Mouse (Mus musculus) kidney, embryonic 16.5 days (tissue): Measurements from ENCODE around the gene Haao. TPM values are rescaled to one million over a fixed set of nuclear protein-coding genes. Genes with fewer than 3 reads are reported as not detected.
"Not testable (repeated sequence)": the region's sequence is repeated elsewhere in the genome, so short reads cannot be mapped to it uniquely, and the experiment has no call there.

Experiments
- ATAC-seq: fragments of 200-750 bp; cut with Nextera tagmentation; 2 replicates; pipeline ENCODE4 v1.8.0; 2017; ENCODE audit warnings: moderate TSS enrichment; ENCODE audit not compliant: low FRiP score, low TSS enrichment
- H3K27ac ChIP-seq: fragments of 300-500 bp; sonication (generic); 2 replicates; pipeline ENCODE4 v1.5.1; 2014; ENCODE audit warnings: low read length
- H3K27me3 ChIP-seq: fragments of 300-500 bp; sonication (generic); 2 replicates; pipeline ENCODE4 v1.6.1; 2014; ENCODE audit warnings: low read length, control low read depth, mixed read lengths; ENCODE audit not compliant: insufficient read depth
- H3K36me3 ChIP-seq: fragments of 300-500 bp; sonication (generic); 2 replicates; pipeline ENCODE4 v1.6.1; 2014; ENCODE audit warnings: low read length, control low read depth, mixed read lengths; ENCODE audit not compliant: insufficient read depth
- H3K4me1 ChIP-seq: fragments of 300-500 bp; sonication (generic); 2 replicates; pipeline ENCODE4 v1.6.1; 2014; ENCODE audit warnings: low read length, control low read depth, mixed read lengths; ENCODE audit not compliant: insufficient read depth
- H3K4me2 ChIP-seq: fragments of 300-500 bp; sonication (generic); replicated peaks from 2 replicates; pipeline ENCODE4 v1.6.1; 2014; ENCODE audit warnings: low read depth, low read length
- H3K4me3 ChIP-seq: fragments of 300-500 bp; sonication (generic); 2 replicates; pipeline ENCODE4 v1.5.1; 2014; ENCODE audit warnings: mild to moderate bottlenecking, low read length
- H3K9ac ChIP-seq: fragments of 300-500 bp; sonication (generic); replicated peaks from 2 replicates; pipeline ENCODE4 v1.6.1; 2014; ENCODE audit warnings: low read length
- H3K9me3 ChIP-seq: fragments of 300-500 bp; sonication (generic); 2 replicates; pipeline ENCODE4 v1.6.1; 2016; ENCODE audit warnings: low read length, control low read depth
- WGBS: fragments of 180-500 bp; shearing (Covaris S2); extraction: QIAGEN DNeasy Blood & Tissue Kit; methylation state at CpG from one replicate; pipeline ENCODE4 v1.1.7; 2014; 5-methylcytosine and 5-hydroxymethylcytosine counted together
- polyA plus RNA-seq: library from polyadenylated mRNA; unstranded; fragments of >200 nt; fragmentation: Nextera tagmentation; extraction: Ambion mirVana; gene quantifications from 2 replicates; pipeline ENCODE4 v1.2.1, GENCODE M21; 2015

The Haao gene
- polyA plus RNA-seq, 1 experiment from 2014 or later = 3.4 TPM

DNA sequence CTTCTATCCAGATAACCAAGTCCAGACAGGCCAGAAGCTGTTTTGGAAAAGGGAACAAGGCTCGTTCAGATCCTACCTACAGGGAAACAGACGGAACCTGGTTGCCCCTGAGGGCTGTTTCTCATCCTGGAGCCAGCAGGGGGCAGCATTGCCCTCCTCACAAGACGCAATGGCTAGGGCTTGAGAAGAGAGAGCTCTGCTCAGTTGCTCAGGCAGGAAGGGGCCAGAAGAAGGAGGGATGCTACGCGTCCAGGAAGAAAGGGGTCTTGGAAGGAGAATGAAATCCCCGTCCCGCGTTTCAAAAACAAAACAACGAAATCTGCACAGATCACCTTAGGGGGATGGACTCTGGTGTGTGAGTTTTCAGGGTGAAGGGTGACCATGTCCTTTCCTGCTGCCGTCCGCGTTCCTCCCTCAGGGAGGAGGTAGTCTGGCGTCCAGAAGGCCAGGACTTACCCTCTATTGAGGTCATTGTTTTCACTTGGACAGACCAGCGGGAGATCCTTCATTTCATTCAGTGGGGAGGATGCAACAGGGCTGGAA lies 25.1 kb upstream of the Haao start:
- ATAC-seq = peak; percentile 74; the same call in 1 of the 2 replicates
- peak overlapping the region; percentile 40 for H3K4me2 ChIP-seq
- no peak overlapping the region for H3K9ac ChIP-seq
- 12% methylated on average over 14 of the region's 14 CpGs for WGBS
- no peak overlapping the region; the same call in 1 of the 2 replicates for H3K27ac ChIP-seq
- peaks cover 7% of the 10 kb centered on the region; the same call in 1 of the 2 replicates for H3K4me1 ChIP-seq
- no peaks in the 10 kb centered on the region for H3K36me3 ChIP-seq
- no peak overlapping the region for H3K4me3 ChIP-seq
- H3K27me3 ChIP-seq = no peaks in the 10 kb centered on the region
- H3K9me3 ChIP-seq = peaks cover 6% of the 10 kb centered on the region; the same call in 1 of the 2 replicates

DNA sequence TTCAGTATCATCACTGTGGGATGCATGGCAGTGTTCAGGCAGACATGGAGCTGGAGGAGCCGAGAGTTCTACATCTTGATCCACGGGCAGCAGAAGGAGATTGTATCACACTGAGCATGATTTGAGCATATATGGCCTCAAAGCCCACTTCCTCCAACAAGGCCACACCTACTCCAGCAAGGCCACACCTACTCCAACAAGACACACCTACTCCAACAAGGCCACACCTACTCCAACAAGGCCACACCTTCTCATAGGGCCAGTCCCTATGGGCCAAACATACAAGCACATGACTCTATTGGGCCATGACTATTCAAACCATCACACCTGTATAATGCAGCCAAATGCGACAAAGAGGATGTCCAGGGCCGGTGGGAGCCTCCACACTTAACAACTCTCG lies 23.6 kb upstream of the Haao start:
- ATAC-seq = no peak
- peaks cover 7% of the 10 kb centered on the region; the same call in 1 of the 2 replicates for H3K4me1 ChIP-seq
- H3K27me3 ChIP-seq = no peaks in the 10 kb centered on the region
- H3K9me3 ChIP-seq = no peaks in the 10 kb centered on the region; the same call in 1 of the 2 replicates
- H3K4me2 ChIP-seq = no peak overlapping the region
- no peaks in the 10 kb centered on the region for H3K36me3 ChIP-seq
- H3K27ac ChIP-seq = no peak overlapping the region
- H3K4me3 ChIP-seq = no peak overlapping the region
- whole genome bisulfite sequencing = 88% methylated on average over 5 of the region's 5 CpGs
- H3K9ac ChIP-seq = no peak overlapping the region

DNA sequence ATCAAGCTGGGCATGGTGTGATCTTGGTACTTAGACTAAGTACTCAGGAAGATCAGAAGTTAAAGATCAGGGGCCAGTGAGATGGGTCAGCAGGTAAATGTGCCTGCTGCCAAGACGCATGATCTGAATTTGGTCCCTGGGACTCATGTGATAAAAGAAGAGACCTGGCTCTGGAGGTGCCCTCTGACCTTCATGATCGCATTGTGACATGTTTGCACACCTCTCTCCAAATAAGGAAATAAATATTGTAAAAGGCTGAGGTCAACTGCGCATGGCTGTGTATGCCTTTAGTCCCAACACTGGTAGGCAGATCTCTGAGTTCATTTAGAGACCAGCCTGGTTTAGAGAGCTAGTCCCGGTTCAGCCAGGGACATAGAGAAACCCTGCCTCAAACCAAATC lies 22.6 kb upstream of the Haao start:
- Histone ChIP-seq H3K36me3 (no peaks in the 10 kb centered on the region), H3K27ac (no peak overlapping the region), H3K9ac (no peak overlapping the region), H3K27me3 (no peaks in the 10 kb centered on the region), H3K4me2 (no peak overlapping the region), H3K4me1 (peaks cover 9% of the 10 kb centered on the region), H3K9me3 (no peaks in the 10 kb centered on the region), H3K4me3 (no peak overlapping the region)
- WGBS = 85% methylated on average over 4 of the region's 4 CpGs
- no peak for ATAC-seq

DNA sequence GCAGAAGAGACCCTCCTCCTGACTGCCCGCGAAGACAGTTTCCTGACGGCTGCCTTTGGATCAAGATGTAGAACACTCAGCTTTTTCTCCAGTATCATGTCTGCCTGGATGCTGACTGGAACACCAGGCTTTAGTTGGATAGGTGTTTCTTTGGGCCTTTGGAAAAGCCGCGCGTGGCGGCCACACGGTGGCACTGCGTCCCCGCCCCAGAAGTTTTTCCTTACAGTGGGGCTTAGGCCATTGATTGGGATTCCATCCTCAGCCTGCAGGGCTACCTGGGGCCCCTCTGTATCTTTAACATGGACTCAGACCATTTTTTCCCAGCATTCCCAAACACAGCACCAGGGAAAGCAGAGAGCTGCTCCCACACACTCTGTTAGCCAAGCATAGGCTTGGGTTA lies 18.8 kb upstream of the Haao start:
- WGBS = 16% methylated on average over 10 of the region's 10 CpGs
- Histone ChIP-seq H3K27ac (no peak overlapping the region), H3K9ac (no peak overlapping the region), H3K36me3 (no peaks in the 10 kb centered on the region), H3K4me1 (peaks cover 9% of the 10 kb centered on the region; the same call in 1 of the 2 replicates), H3K27me3 (no peaks in the 10 kb centered on the region), H3K9me3 (no peaks in the 10 kb centered on the region), H3K4me2 (no peak overlapping the region), H3K4me3 (no peak overlapping the region)
- ATAC-seq = no peak

DNA sequence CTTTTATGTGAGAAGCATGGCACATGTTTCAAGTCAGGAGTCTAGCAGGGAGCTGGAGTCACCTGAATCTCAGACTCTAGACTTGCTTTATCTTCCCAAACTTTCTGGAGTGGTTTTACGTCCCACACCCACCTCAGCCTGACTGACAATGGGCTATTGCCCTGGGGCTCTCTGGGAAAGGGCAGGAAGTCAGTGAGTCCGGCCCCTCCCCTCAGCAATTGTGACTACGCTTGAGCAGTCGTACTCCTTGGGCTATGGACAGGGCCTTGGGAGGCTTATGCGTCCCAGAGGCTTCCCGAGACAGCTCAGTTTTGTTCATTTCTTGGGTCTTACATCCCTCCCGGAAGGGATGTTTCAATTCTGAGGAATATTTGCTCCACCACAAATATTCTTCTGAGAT lies 17.6 kb upstream of the Haao start:
- peaks cover 9% of the 10 kb centered on the region; the same call in 1 of the 2 replicates for H3K4me1 ChIP-seq
- H3K9ac ChIP-seq = no peak overlapping the region
- no peak overlapping the region for H3K27ac ChIP-seq
- H3K4me2 ChIP-seq = no peak overlapping the region
- no peak for ATAC-seq
- WGBS = 54% methylated on average over 7 of the region's 7 CpGs
- no peaks in the 10 kb centered on the region for H3K27me3 ChIP-seq
- no peaks in the 10 kb centered on the region for H3K9me3 ChIP-seq
- no peak overlapping the region for H3K4me3 ChIP-seq
- no peaks in the 10 kb centered on the region for H3K36me3 ChIP-seq

DNA sequence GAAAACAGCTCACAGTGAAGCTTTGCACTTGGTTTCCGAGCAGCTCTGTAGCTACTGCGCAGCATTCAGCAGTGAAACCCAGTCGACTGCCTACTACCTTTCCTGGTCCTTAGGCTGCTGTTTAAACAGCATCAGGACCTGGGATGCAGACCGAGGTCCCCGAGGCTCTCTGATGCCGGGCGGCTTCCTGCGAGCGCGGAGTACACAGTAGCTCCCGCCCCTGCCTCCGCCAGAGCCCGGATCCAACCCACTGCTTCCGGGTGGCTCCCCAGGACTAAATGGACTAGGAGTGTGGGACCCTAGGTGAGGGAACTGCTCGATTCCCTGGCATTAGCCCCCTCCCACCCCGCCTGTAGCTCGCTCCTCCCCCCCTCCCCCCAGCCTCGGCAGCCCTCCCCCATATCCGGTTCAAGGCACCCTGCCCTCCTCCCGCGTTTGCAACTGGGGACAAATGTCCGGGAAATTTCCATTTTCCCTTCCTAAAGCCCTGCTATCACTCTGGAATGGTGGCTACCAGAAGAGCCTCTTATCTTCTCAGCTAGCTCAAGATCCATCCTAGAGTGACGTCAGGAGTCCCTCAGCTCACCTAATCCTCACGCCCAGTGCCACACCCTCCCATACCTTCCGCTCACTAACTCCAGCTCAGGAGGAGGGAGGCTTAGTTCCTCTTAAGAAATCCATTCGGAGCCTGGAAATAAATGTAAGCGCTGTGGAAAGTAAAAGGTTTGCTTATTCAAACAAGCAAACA lies 14.5 kb upstream of the Haao start:
- H3K27ac ChIP-seq = peak overlapping the region; percentile 94
- peak overlapping the region; percentile 91 for H3K9ac ChIP-seq
- WGBS = under 1% methylated on average over 24 of the region's 27 CpGs
- peak overlapping the region; percentile 72 for H3K4me2 ChIP-seq
- peak overlapping the region; percentile 81 for H3K4me3 ChIP-seq
- peaks cover 9% of the 10 kb centered on the region; the same call in 1 of the 2 replicates for H3K4me1 ChIP-seq
- no peaks in the 10 kb centered on the region for H3K27me3 ChIP-seq
- peak; percentile 71 for ATAC-seq
- H3K36me3 ChIP-seq = no peaks in the 10 kb centered on the region
- no peaks in the 10 kb centered on the region for H3K9me3 ChIP-seq

DNA sequence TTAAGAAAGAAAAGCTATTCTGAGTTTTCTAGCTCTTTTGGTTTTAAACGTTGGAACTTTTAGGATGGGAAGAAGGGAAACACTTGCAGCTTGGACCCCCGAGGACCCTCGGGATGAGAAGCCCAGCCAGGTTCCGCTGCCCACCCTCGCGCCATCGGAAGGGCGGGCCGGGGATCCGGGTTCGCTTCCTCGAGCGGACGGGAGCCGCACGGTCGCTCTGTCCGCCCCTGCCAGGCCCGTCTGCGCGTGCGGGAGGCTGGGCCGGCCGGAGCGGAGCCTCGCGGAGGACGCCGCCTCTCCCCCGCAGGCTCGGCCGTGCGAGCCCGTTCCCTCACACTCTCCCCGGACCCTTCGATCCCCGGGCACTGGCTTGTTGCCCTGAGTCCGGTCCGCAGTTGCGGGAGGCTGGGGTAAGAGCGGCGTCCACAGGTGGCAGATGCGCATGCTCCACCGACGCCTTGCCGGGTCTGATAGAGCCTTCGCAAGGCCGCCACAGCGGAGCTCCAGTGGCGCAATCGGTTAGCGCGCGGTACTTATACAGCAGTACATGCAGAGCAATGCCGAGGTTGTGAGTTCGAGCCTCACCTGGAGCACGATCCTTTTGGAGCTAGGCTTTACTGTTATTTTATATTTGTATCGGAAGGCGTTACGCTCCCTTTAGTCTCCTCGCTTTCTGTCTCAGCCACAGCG lies 13.8 kb upstream of the Haao start:
- H3K4me2 ChIP-seq = peak overlapping the region; percentile 72
- ATAC-seq = peak; percentile 95
- H3K9me3 ChIP-seq = no peaks in the 10 kb centered on the region
- no peaks in the 10 kb centered on the region for H3K36me3 ChIP-seq
- H3K27me3 ChIP-seq = no peaks in the 10 kb centered on the region
- peak overlapping the region; percentile 94 for H3K27ac ChIP-seq
- H3K4me1 ChIP-seq = peaks cover 9% of the 10 kb centered on the region; the same call in 1 of the 2 replicates
- peak overlapping the region; percentile 91 for H3K9ac ChIP-seq
- H3K4me3 ChIP-seq = peak overlapping the region; percentile 81
- WGBS = under 1% methylated on average over 60 of the region's 62 CpGs

DNA sequence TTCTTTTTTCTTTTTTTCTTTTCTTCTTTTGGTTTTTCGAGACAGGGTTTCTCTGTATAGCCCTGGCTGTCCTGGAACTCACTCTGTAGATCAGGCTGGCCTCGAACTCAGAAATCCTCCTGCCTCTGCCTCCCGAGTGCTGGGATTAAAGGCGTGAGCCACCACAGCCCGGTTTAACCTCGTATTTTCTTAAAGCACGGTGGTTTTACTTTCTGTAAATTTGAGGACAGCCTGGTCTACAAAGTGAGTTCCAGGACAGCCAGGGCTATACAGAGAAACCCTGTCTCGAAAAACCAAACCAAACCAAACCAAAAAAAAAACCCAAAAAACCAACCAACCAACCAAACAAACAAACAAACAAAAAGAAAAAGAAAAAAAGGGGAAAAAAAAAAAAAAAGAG lies 13.2 kb upstream of the Haao start:
- not testable (repeated sequence) for H3K27me3 ChIP-seq, ATAC-seq, H3K36me3 ChIP-seq, H3K9me3 ChIP-seq, H3K4me1 ChIP-seq
- peak overlapping the region; percentile 81 for H3K4me3 ChIP-seq
- peak overlapping the region; percentile 91; the same call in 1 of the 2 replicates for H3K9ac ChIP-seq
- peak overlapping the region; percentile 94; the same call in 1 of the 2 replicates for H3K27ac ChIP-seq
- peak overlapping the region; percentile 72 for H3K4me2 ChIP-seq
- 65% methylated on average over 8 of the region's 8 CpGs for WGBS

DNA sequence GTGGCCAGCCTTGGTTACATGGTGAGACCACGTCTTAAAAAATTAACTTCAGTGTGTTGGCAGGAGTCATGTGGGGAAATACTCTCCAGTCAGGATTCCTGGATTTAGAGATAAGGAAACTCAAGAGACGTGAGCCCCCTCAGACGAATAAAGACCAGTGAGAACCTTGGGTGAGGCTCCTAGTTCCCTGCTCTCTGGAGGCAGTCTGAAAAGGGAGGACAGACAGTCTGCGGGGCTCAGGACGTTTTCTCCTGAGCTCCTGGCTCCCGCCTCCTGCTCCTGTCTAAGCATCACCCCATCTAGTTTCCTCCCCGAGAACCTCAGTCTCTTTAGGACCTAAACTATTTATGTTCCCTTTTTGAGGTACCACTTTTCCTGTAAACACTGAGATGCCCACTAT lies 12.5 kb upstream of the Haao start:
- Histone ChIP-seq H3K27me3 (no peaks in the 10 kb centered on the region), H3K9me3 (no peaks in the 10 kb centered on the region), H3K36me3 (no peaks in the 10 kb centered on the region), H3K4me1 (peaks cover 6% of the 10 kb centered on the region; the same call in 1 of the 2 replicates), H3K27ac (no peak overlapping the region), H3K4me3 (no peak overlapping the region), H3K4me2 (no peak overlapping the region), H3K9ac (no peak overlapping the region)
- ATAC-seq = no peak
- 76% methylated on average over 7 of the region's 7 CpGs for WGBS
